Mouse (Mus musculus): ENCODE measurements at regions not wholly inside any gene's neighbourhood (a gene's known extent, or its start where the extent isn't known, plus 50 kb on each side); places are given as distances from the start of the nearest gene placed in this dataset.
"Not testable (repeated sequence)": the region's sequence is repeated elsewhere in the genome, so short reads cannot be mapped to it uniquely, and the experiment has no call there.

DNA sequence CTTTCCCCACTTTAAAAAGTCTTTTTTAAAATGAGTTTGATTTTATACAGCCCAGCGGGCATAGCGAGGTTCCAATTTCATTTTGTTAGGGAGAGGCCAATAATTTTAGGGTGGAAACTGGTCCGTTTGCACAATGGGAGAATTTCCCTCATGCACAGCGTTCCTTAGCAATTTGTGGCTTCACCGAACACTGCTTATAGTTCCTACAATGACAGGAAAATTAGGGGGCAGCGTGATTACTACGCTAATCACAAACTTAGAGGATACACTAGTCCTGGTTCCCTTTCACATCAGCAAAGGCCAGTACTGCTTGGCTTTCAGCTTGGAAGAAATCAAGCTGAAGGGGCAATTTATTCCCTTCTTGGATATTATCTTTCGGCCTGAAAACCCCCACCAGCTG lies 745.1 kb upstream of the Gm19410 start:
- DNase-seq (ENCODE audit: low read depth): no peak

- no peak for DNase-seq (ENCODE audit: low read depth)
These were observed 742.9 kb upstream of the Gm19410 start for GRCm38 (mm10) chr8:35022649-35023048.

DNA sequence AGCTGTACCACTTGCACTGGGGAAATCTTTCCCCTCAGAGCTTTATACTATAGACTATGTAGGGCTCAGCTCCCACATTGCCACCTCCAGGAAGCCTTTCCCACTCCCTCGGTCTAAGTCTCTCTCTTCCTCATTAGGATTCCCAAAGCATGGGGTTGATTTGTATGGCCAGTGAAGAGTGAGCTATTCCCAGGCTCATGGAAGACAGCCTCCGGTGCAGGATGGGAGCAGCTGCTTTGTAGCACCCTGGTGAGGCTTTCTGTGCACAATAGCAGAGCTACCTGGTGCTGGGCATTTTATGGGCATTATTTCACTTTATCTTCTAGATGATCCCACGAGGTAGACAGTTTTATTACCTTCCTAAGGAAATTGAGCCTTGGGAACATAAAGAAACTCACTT lies 717.8 kb upstream of the Gm19410 start:
- no peak for DNase-seq (ENCODE audit: low read depth)

- no peak for DNase-seq (ENCODE audit: low read depth)
These were observed 712.1 kb upstream of the Gm19410 start for GRCm38 (mm10) chr8:35053444-35053843.

DNA sequence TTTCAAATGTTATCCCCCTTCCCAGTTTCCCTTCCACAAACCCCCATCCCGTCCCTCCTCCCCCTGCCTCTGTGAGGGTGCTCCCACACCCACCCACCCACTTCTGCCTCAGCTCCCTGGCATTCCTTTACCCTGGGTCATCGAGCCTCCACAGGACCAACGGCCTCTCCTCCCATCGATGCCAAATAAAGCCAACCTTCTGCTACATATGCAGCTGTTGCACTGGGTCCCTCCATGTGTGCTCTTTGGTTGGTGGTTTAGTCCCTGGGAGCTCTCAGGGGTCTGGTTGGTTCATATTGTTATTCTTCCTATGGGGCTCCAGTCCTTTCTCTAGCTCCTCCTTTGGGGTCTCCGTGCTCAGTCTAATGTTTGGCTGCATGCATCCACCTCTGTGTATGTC lies 704.5 kb upstream of the Gm19410 start:
- no peak for DNase-seq (ENCODE audit: low read depth)

DNA sequence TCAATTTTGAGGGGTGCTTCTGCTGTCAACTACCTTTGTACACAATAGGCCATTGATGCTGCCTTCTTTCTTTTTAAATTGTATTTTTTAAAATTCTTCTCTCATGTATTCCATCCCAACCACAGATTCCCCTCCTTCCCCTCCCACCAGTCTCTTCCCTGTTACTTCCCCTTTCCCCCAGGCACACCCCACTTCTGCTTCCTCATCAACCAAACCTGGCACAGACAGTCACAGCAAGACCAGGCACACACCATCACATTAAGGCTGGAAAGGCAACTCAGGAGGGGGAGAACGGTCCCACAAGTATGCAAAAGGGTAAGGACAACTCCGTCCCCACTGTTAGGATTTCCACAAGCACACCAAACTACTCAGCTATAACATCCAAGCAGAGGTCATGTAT lies 697.4 kb upstream of the Gm19410 start:
- no peak for DNase-seq (ENCODE audit: low read depth)

- DNase-seq (ENCODE audit: low read depth): no peak
These were observed 695.2 kb upstream of the Gm19410 start for GRCm38 (mm10) chr8:35070246-35070989.

- no peak for DNase-seq (ENCODE audit: low read depth)
These were observed 689.6 kb upstream of the Gm19410 start for GRCm38 (mm10) chr8:35075971-35076370.

DNA sequence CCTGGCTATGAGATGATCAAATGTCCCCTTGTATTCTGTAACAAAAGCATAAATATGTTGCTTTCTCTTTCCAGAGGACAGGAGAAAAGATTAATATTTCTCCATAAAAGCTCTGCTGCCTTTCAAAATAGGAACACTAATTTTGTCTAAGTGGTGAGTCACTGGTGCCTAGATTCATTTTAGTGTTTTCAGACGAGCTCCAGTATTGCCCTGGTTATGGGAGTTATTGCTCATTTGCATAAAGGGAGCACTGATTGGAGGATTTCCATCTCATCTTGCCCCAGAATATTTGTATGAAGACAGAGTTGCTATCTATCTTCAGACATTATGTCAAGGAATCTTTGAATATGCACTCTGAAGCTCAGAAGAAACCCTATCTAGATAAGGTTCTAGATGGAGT lies 682.4 kb upstream of the Gm19410 start:
- no peak for DNase-seq (ENCODE audit: low read depth)

GRCm38 (mm10) chr8:35087070-35087469 lies 678.5 kb upstream of the Gm19410 start:
- no peak for DNase-seq (ENCODE audit: low read depth)

- DNase-seq (ENCODE audit: low read depth): no peak
These were observed 677.0 kb upstream of the Gm19410 start for GRCm38 (mm10) chr8:35088380-35089244.

GRCm38 (mm10) chr8:35089519-35089918 lies 676.1 kb upstream of the Gm19410 start:
- DNase-seq (ENCODE audit: low read depth): no peak

GRCm38 (mm10) chr8:35101701-35102100 lies 663.9 kb upstream of the Gm19410 start:
- no peak for DNase-seq (ENCODE audit: low read depth)

DNA sequence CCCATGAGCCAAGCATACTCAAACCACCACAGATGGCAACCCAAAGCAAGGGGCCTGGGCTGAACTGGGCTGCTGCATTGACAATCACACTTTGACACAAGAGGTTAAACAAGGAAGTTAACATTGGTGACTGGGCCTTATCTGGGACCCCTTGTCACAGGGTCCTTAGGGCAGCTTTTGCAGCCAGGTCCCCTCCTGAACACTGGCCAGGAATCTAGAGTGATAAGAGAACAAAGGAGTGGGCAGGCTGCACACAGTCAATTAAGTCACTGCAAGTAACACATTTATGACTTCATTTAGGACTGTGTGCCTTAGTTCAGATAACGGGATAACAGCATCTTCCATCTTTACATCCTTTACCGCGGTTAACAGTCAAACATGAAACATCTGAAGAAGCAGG lies 663.5 kb upstream of the Gm19410 start:
- not testable (repeated sequence) for DNase-seq (ENCODE audit: low read depth)

GRCm38 (mm10) chr8:35104465-35104876 lies 661.1 kb upstream of the Gm19410 start:
- DNase-seq (ENCODE audit: low read depth): not testable (repeated sequence)

- DNase-seq (ENCODE audit: low read depth): no peak
These were observed 655.9 kb upstream of the Gm19410 start for GRCm38 (mm10) chr8:35109506-35110217.

DNA sequence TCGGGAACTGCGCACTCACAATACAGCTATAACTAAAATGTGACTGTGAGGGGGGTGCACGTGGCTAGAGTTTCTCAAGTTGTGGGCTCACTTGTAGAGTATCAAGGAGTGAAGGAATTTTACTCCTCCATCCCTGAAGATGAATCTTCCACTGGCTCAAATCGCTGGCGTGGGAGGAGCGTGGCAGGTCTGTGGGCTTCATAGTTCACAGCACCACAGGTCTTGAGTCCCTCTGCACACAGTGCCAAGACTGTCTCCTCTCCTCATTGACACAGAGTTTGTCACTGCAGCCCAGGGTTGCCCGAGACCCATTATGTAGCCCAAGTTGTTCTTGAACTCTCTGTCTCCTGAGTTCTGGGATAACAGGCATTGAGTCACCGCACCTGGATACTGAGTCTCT lies 655.3 kb upstream of the Gm19410 start:
- no peak for DNase-seq (ENCODE audit: low read depth)

DNA sequence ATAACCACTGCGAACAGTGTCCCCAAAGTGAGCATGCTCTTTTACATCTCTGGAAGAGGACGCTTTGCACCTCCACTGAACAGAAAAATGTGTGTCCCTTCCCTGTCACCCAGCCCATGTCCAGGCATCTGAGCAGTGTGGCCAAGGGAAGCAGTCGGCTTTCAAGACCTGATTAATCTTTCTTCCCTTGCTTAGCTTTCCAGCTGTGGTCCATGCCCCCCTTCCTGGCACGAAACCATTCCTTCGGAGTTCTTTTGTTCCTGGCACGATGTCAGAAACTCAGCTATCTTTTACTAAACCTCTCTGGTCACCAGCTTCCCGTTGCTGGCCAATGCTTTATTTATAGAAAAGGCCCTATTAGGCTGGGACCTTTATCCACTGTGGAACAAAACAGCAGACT lies 654.5 kb upstream of the Gm19410 start:
- no peak for DNase-seq (ENCODE audit: low read depth)

DNA sequence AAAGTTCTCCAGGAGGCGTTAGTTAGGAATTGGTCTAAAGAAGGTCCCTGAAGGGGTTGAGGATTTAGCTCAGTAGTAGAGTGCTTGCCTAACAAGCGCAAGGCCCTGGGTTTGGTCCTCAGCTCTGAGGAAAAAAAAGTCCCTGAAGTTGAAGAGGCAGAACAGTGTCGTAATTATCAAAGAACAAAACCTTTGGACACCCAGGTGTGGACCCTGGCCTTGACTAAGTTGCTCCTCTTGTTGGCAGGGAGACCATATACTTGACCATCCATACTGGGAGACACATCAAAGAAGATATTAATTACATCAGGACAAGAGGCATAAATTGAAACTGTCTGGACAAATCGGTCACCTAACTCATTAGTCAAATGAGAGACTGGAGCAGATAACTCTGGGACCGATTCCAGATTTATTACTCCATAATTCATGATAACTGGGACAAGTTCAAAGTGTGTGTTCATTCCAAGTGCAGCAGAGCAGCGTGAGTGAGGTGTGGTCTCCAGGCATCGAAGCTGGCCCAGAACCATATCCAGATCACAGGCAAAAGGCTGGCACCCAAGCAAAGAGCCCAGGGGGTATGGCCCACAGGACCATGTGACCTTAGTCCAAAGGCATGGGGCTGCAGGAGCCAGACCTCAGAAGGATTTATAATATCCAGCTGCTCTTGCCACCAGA lies 652.9 kb upstream of the Gm19410 start:
- DNase-seq (ENCODE audit: low read depth): no peak

- no peak for DNase-seq (ENCODE audit: low read depth)
These were observed 651.6 kb upstream of the Gm19410 start for GRCm38 (mm10) chr8:35114031-35114430.

DNA sequence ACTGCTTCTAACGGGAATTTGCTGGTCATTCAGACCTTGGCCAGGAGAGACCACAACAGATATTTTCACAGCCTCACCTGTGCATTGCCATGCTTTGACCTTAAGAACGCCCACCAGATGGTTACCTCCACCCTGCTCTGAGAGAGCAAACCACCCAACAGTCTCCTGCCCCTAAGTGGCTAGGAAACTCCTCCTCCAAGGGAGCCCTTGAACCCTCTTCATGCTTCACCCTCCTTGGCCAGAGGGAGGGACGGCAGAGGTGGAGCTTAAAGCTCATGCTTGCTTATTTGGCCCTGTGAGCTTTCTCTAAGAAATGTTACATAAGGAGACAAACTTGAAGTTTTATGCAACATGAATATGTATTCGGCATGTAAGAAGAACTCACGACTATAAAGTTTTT lies 645.0 kb upstream of the Gm19410 start:
- DNase-seq (ENCODE audit: low read depth): no peak

- DNase-seq (ENCODE audit: low read depth): no peak
These were observed 644.5 kb upstream of the Gm19410 start for GRCm38 (mm10) chr8:35121084-35121483.

Data from induced T-regulatory cell, adult 2 months (primary cell).